ENCODE assay signal across 21 mouse cellular contexts in genomic region chr9:77617751-77618150, GRCm38 (mm10). TPM values are rescaled to one million over a fixed set of nuclear protein-coding genes. Genes with fewer than 3 reads are reported as not detected.
"Had no signal": no experiment of that assay in that cellular context is flagged by ENCODE, and none has a peak within 500 bp of the region (broad histone marks: within the 10 kb centered on the region; RNA-seq: fewer than 3 reads in every experiment).

No protein-coding gene starts in this region.

- H3K4me1 ChIP-seq: limb, embryonic 12.5 days; limb, embryonic 15.5 days; lung, embryonic 15.5 days; stomach, embryonic 15.5 days had no signal

- ATAC-seq: liver, postnatal 0 days had no signal

- H3K27ac ChIP-seq: limb, embryonic 12.5 days; limb, embryonic 15.5 days; liver, embryonic 14.5 days; lung, embryonic 15.5 days; stomach, embryonic 15.5 days had no signal

- H3K36me3 ChIP-seq: limb, embryonic 12.5 days; limb, embryonic 15.5 days; lung, embryonic 15.5 days; stomach, embryonic 15.5 days had no signal

- H3K9ac ChIP-seq: limb, embryonic 12.5 days; limb, embryonic 15.5 days; liver, embryonic 14.5 days; liver, postnatal 0 days; lung, embryonic 15.5 days; stomach, embryonic 15.5 days had no signal

- H3K4me3 ChIP-seq: limb, embryonic 12.5 days; limb, embryonic 15.5 days; lung, embryonic 15.5 days; stomach, embryonic 15.5 days had no signal

- H3K9me3 ChIP-seq: limb, embryonic 15.5 days; lung, embryonic 15.5 days; stomach, embryonic 15.5 days had no signal

- DNase-seq: kidney, adult 9 months; kidney, postnatal 14 days; kidney, postnatal 4 days; left cerebral cortex, postnatal 4 days; liver, postnatal 0 days; lung, postnatal 10 days; lung, postnatal 36 days; midbrain, embryonic 14.5 days; right cerebral cortex, postnatal 25 days; spleen, adult 18-20 months; thymus, postnatal 25 days had no signal

- H3K27me3 ChIP-seq: limb, embryonic 12.5 days; limb, embryonic 15.5 days; lung, embryonic 15.5 days; stomach, embryonic 15.5 days had no signal

- H3K4me2 ChIP-seq: limb, embryonic 12.5 days; limb, embryonic 15.5 days; liver, embryonic 11.5 days; lung, embryonic 15.5 days; midbrain, embryonic 11.5 days; stomach, embryonic 15.5 days had no signal

RNA-seq across cellular contexts. Expression of gene Klhl31, which starts 18.5 kb away (rescaled TPM):
- total RNA-seq: layer of hippocampus, adult 18-20 months; megakaryocyte progenitor cell, adult 5-6 weeks; megakaryocyte-erythroid progenitor cell, adult 5-6 weeks had no signal
- polyA plus RNA-seq: midbrain, embryonic 14.5 days had no signal
